Mouse (Mus musculus) effector memory CD4-positive, alpha-beta T cell, adult 7 months (primary cell): ENCODE measurements around the gene Tsc22d1. TPM values are rescaled to one million over a fixed set of nuclear protein-coding genes. Genes with fewer than 3 reads are reported as not detected.

ENCODE experiments used
- polyA plus RNA-seq: library from polyadenylated mRNA; unstranded; fragments of 100-300 nt; shearing (Covaris generic); gene quantifications from one replicate; pipeline ENCODE4 v1.2.1, GENCODE M21; 2017

Tsc22d1 gene
- polyA plus RNA-seq = 27.3 TPM

GRCm38 (mm10) chr14:76414862-76415780 is at the start of gene Tsc22d1:
Tsc22d1 (plus strand) TSS chr14:76414961.

GRCm38 (mm10) chr14:76556852-76557208 is 142.1 kb downstream of the Tsc22d1 start, which contains the start of gene Serp2:
Serp2 (minus strand) TSS chr14:76556889.

Other genes starting within 250 kb of the Tsc22d1 start
- gene Serp2, start 141.9 kb downstream of the Tsc22d1 start, polyA plus RNA-seq = 9.7 TPM